Mouse (Mus musculus) ovary, postnatal 14 days (tissue): ENCODE data around the gene Rhof.
A peak's percentile ranks its signal among the peaks of the same experiment; 100 is the strongest.

Source experiments
- DNase-seq: peaks from one replicate; pipeline ENCODE4 v3.0.0; 2022; ENCODE audit warnings: low spot score

Gene Rhof

DNA sequence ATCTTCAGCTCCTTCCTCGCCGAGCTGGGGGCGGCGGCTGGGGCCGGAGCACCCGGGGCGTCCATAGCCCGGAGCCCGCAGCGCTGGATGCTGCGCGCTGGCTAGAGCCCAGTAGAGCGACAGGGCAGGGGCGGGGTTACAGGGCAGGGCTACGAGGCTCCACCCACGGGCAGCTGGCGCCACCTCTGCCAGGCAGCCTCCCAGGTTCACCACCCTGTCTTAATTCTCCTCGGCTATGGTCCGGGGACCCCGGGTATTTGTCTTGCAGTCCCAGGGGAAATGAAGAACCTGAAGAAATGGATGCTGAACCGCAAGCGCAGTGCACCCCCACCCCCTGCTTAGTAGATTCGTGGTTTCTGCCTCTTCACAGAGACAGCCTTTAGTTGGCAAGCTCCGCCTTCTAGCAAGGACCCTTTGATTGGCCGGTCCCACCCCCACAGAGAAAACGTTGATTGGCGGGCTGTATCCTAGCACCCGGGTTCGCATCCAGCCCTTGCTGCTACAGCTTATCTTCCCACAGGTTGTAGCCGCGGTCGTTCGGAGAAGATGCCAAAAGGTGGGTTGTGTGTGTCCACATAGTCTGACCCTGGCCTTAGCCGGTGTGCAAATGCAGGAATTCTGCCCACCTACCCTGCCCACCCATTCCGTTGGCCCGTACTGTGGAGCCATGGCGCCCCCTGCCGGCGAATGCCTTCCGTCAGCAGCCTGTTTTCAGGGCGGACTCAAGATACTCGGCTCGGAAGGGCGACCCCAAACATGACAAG is at the start of gene Rhof:
Gene Rhof, minus strand, starts transcription at position 385 of the 764 bp plus-strand sequence.
- no peak for DNase-seq

DNA sequence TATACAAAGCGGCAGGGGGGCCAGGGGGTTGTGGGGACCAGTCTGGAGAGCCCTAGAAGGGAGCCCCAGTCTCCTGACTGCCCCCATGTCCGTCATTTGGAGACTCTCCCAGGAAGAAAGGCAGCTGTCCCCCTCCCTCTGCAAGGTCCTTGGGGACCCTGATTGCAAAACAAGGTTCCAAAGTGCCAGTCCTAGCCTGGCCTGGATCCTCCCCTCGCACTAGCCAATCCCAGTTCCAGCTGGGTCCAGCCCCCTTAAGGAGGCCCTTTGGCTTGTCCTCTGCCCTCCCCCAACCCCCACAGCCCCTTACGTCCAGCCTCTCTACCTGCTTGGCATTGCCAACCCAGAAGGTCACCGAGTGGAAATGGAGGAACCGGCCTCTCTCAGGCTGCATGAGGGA is 49.0 kb upstream of the Rhof start:
- no peak for DNase-seq

DNA sequence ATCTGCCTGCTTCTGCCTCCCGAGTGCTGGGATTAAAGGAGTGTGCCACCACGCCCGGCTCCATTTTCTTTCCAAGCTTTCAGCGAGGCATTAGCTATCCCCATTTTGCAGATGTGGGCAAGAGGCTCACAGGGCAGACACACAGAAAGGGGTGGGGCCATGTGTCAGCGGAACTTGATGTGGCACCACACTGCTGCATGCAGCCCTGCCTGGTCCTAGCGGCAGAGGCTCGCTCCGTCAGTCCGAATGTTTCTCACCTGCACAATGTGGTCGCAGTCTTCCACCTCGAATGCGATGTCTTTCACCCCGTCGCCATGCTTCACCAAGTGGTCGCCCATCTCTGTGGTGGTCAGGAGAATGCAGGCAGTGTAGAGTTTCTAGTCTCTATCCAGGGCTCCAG is 47.9 kb upstream of the Rhof start:
- DNase-seq = no peak

DNA sequence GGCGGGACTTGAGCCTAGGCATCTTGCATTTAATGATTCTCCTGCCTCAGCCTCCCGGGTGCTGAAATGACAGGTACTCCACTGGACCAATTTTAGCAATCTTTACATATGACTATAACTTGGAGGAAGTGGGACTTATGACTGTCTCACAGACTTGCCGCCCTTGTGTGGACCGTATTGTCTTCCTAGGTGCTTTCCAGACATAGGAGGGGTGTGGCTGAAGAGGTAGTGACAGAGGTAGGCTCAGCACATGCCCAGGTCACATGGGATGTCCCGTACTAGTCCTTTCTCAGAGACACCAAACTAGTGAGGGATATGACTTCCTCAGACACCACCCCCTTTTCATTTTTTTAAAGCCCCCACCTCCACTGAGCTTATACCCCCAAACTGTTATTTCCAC is 46.3 kb upstream of the Rhof start:
- no peak for DNase-seq

DNA sequence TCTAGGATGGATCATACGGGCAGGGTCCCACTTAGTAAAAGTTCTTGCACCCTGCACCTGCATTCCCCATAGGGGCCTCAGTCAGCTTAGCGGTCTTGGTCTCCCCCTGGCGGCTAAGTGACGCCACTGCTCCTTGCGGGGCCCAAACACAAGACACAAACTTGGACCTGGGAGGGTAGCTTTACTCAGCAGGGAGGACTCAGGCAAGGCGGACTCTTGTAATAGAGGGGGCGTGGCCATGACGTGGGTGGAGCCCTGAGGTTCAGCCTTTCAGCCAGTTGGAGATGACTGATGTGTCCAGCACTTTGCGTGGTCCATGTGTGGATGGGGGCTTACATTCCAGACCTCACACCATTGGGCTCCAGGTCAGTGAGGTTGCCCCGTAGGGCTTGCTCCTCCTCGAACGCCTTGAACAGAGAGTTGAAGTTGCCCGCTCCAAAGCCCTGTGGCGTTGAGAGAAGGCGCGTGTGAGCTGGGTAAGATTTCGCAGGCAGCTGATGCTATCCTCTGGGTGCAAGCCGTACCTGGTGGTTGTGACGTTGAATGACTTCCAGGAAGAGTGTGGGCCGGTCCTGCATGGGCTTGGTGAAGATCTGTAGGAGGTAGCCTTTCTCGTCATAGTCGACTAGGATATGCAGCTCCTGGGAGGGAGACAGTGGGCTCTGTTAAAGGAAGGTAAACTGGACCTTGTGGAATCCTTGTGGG is 39.3 kb upstream of the Rhof start:
- peak; percentile 91 for DNase-seq

DNA sequence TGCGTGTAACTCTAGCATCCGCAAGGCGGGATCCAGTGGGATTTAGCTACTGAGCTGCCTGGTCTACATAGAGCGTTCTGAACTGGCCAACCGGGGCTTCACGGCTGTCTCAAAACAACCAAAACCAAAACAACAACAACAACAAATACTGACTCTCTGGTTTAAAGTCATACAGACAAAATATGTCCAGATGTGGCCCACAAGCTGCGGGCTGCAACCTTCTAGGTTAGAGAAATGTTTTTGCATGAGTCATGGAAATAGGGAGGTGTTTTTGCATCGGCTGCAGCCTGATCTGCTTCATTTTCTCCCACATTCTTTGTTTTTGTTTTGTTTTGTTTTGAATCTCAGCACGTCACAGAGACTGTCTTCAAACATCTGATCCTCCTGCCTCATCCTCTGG is 37.9 kb upstream of the Rhof start:
- DNase-seq = no peak

DNA sequence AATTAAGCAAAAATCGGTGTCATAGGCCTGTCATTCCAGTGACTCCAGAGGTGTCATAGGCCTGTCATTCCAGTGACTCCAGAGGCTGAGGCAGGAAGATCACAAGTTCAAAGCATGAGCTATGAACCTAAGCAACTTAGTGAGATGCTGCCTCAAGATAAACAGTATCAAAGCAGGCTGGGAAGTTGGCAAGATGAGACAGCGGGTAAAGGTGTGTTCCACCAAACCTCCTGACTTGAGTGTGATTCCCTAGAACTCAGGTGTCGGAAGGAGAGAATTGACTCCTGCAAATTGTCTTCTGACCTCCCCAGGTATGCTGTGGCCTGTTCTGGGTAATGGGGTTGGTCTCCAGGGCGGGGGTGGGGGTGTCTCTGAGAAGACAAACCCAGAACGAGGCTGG is 36.8 kb upstream of the Rhof start, which contains the start of gene Psmd9:
Gene Psmd9, plus strand, starts transcription at position 130 of the 400 bp plus-strand sequence.
- no peak for DNase-seq

DNA sequence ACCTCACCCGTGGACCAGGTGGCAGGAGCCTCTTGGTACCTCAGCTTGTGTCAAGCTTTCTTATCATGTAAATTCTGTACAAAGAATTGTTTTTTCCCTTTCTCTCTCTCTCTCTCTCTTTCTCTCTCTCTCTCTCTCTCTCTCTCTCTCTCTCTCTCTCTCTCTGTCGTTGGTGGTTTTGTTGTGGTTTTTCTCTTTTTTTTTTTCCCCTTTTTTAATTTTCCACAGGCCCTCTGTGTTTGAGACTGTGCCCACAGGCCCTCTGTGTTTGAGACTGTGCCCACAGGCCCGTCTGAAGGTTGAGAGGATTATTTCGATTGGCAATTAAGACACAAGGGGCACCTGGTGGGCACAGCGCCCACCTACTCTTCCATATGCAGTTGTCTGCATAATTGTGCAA is 35.1 kb upstream of the Rhof start:
- no peak for DNase-seq

DNA sequence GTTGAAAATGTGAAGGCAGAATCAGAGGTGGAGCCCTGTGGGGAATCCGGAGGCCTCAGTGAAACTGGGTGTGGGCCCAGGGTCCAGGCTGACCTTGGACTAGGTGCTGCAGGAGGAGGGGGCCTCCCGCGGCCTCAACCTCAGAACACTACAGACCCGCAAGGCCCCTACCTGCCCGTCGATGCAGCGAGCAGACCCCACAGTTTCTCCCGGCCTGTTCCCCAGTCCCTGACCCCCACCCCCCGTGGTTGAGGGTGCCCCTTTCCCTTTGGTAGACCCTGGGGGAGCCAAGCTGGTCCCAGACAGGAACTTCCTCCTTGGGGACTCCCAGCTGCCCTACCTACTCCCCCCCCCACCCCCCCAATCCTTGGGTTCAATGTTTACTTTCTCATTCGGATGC is 33.9 kb upstream of the Rhof start:
- DNase-seq = no peak

DNA sequence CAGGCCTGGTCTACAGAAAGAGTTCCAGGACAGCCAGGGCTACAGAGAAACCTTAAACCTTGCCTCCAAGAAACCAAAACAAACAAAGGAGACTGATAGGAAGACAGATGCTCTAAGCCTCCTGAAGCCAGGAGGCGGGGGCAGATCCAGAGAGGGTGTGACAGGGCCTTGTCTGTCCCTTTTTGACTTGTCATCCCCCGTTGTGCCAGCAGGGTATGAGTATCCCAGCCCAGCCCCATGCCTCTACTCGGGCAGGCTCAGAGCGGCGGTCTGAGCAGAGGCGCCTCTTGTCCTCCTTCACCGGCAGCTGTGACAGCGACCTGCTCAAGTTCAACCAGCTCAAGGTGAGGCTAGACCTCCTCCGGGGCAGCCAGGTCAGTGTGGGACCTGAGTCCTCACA is 30.4 kb upstream of the Rhof start:
- DNase-seq = no peak

DNA sequence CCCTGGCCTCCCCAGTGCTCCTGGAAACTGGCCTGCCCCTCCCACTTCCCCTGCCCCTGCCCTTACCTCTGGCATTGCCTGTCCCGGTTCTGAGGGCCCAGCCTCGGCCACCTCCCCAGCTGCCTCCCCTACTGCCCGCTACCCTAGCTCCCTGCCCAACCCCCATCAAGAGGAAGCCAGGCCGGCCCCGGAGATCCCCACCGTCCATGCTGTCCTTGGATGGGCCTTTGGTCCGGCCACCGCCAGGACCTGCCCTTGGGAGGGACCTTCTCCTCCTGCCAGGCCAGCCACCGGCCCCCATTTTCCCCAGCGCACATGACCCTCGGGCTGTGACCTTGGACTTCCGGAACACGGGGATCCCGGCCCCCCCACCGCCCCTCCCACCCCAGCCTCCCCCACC is 27.8 kb upstream of the Rhof start:
- no peak for DNase-seq

DNA sequence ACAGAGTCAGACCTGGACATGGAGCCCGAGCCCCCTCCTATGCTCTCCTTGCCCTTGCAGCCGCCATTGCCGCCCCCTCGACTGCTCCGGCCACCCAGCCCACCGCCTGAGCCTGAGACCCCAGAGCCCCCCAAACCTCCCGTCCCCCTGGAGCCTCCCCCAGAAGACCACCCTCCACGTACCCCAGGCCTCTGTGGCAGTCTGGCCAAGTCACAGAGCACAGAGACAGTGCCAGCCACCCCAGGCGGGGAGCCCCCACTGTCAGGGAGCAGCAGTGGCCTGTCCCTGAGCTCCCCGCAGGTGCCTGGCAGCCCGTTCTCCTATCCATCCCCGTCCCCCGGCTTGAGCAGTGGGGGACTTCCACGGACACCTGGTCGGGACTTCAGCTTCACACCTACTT is 27.4 kb upstream of the Rhof start:
- DNase-seq = no peak

DNA sequence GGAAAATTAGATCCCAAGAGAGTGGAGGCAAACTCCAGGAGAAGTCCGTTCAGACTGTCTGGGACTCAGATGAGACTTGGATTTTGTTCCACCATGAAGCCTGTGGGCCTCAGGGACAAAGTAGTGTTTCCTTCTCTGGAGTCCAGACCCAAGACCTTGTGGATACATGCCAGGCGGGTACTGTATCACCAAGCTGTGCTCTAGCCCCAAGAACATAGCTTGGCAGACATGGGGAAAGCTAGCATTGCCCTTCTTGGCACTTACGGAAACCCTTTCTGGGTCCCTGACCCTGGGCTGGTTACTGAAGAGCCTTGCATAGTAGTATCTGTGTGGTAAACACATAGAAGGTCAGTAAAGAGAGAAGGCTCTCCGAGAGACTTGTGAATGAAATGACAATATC is 27.0 kb upstream of the Rhof start:
- no peak for DNase-seq

DNA sequence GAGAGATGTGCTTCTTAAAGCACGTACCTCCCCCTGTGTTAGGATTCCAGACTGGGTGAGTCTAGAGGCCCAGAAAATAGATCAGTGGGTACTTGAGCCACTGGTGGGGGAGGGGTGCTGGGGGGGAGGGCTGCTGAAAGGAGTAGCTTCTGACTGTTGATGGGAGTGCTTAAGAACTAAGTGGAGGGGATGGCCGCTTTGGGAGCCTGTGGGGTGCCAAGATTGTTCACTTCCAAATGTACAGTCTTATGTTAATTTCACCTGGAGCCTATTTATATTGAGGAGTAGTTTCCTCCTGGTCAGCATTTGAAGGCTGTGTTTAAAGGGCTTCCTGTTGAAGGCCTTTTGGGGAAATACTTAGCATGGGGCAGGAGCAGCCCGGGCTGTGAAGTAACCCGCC is 25.5 kb upstream of the Rhof start:
- DNase-seq = no peak

DNA sequence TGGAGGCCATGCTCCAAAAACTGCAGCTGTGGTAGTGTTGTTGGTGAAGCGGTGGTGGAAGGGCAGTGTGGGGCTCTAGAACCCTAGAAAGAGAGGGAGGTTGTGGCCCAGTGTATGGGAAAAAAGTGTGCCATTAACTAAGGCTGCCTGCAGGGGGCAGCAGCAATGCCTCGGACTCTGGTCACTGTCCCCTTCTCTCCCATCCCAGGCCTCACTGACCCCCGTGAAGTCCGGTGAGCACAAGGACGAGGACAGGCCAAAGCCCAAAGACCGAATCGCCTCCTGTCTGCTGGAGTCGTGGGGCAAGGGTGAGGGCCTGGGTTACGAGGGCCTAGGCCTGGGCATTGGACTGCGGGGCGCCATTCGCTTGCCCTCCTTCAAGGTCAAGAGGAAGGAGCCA is 24.3 kb upstream of the Rhof start:
- no peak for DNase-seq

DNA sequence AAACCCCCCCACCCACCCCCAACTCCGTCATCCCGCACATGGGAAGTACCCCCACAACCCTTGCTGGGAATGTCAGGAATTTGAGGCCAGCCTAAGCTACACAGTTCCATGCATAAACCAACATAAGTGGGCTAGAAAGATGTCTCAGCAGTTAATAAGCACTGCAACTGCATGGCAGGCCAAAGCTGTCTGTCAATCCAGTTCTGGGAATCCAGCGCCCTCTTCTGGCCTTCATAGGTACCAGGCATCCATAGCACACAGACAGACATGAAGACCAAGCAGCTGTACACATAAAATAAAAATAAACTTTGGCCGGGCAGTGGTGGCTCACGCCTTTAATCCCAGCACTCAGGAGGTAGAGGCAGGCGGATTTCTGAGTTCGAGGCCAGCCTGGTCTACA is 22.9 kb upstream of the Rhof start:
- DNase-seq = no peak

DNA sequence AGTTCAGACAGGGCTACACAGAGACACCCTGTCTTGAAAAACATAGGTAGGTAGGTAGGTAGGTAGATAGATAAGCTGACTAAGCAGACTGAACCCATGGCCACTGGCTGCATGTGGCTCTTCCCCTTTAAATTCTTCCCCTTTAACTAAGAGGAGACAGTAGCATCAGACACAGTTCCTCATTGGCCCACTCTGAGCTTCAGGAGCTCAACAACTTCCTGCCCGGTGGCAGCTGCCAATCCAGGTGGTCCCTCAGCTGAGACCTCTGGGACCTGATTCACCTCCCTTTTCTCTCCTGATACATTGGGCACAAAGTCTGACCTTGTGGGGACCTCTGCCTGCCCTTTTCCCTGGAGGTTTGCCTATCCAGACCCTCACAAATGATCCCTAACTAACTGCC is 20.4 kb upstream of the Rhof start:
- no peak for DNase-seq

DNA sequence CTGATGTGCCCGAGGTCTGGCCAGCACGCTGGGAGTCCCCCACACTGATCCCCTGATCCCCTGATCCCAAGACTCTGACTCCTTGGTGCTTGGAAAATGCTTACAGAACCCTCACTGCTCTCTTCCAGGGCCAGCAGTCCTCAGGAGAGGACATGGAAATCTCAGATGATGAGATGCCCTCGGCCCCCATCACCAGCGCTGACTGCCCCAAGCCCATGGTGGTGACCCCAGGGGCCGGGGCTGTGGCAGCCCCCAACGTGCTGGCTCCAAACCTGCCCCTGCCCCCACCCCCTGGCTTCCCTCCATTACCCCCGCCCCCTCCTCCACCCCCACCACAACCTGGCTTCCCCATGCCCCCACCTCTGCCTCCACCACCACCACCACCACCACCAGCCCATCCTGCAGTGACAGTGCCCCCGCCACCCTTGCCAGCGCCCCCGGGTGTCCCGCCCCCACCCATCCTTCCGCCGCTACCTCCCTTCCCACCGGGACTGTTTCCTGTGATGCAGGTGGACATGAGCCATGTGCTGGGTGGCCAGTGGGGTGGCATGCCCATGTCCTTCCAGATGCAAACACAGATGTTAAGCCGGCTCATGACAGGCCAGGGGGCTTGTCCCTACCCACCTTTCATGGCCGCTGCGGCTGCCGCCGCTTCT is 19.3 kb upstream of the Rhof start:
- DNase-seq = no peak

DNA sequence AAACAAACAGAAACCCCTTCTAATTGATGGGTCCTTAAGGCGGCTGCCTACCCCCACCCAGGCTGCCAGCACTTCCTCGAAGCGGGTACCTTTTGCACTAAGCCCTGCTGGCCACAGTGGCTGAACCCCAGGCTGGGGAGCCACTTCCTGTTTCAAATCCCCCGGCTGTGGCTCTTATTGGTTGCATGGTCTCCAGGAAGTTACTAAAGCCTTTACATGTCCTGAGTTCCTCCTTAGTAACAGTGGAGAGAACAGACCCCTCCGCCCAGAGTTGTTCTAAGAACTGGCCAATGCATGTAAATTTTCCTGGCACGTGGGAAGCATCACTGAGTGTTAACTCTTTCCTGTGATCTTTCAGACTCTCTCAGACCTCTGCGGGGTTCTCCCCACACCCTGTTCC is 18.6 kb upstream of the Rhof start:
- DNase-seq = no peak

DNA sequence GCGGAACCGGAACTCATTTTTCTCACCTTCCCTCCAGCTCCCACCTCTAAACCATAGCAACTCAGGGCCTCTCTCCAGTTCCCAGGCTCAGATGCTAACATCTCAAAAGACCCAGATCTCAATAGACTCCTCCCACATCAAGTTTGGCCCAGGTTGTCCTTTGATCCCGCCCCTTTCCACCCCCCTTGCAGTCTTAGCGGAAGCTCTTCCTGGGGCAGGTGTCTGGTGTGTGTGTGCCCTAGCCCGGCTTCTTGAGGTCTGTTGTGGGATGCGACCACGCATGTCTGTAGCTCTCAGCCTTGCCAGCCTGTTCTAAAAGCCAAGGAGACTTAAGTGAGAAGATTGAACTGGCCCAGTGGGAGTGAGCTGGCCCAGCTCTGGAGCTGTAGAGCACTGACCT is 18.1 kb upstream of the Rhof start:
- DNase-seq = no peak

DNA sequence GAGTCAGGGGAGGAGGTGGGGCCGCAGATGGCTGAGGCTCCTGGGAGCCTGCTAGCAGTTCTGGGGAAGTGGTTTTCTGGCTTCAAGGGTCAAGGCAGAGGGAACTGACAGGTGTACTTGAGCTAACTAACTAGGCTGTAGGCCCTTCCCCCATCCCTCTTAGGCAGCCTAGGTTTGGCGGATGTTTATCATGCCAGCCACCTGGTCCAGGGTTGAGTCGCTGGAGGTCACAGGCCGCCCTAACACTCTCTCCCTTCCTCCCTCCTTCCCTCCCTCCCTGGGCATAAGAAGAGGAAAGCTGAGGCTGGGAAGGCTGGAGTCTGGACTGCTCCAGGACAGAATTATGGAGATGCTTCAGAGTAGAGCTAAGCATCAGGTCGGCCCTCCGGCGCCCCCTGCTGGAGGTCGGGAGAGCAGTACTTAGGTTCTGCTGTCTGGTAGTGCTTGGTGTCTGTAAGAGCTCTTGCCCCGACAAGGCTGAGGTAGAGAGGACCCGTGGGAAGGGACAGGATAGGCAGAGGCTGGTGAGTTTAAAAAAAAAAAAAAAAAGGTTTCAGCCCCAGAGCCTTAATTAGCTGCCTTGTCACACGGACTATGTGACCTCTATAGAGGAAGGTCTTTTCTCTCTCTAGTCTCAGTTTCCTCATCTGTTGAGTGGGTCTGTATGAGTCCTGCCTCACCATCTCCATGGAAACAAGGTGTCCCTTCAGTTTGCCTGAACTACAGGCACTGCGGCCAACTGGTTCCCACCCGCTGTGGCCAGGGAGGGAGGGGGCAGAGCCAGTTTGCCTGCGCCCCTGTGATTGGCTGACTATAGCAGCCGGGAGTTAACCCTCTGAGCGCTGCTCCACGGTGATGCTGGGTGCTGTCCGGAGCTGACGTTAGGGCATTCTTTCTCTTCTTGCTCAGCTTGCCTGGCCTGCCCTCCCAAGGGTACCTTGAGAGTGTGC is 17.2 kb upstream of the Rhof start:
- peak; percentile 89 for DNase-seq

DNA sequence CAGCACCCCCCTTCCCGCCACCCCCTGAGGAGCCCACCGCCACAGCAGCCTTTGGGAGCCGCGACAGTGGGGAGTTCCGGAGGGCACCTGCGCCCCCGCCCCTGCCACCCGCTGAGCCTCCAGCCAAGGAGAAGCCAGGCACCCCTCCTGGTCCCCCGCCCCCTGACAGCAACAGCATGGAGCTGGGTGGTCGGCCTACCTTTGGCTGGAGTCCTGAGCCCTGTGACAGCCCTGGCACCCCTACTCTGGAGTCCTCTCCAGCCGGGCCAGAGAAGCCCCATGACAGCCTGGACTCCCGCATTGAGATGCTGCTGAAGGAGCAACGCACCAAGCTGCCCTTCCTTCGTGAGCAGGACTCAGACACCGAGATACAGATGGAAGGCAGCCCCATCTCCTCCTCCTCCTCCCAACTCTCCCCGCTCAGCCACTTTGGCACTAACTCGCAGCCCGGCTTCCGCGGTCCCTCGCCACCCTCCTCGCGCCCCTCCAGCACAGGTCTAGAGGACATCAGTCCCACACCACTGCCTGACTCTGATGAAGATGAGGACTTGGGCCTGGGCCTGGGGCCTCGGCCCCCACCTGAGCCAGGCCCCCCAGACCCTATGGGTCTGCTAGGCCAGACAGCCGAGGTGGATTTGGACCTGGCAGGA is 15.7 kb upstream of the Rhof start:
- DNase-seq = no peak
